Mouse (Mus musculus): ENCODE data around the gene Dgkb. TPM values are rescaled to one million over a fixed set of nuclear protein-coding genes. Genes with fewer than 3 reads are reported as not detected.

The Dgkb gene
- polyA plus RNA-seq, 1 experiment from 2014 or later = 1.6 TPM

GRCm38 (mm10) chr12:38600165-38600845, 782.8 kb downstream of the Dgkb start:
- 94% methylated on average over 3 of the region's 3 CpGs for WGBS
- Histone ChIP-seq H3K36me3 (ENCODE audit: control insufficient read depth, insufficient read depth, low read length) (no peaks in the 10 kb centered on the region), H3K9ac (ENCODE audit: low read length) (no peak overlapping the region), H3K4me1 (ENCODE audit: control insufficient read depth, insufficient read depth, low read length) (peaks cover 3% of the 10 kb centered on the region; the same call in 1 of the 2 replicates), H3K4me3 (ENCODE audit: low read depth, low read length) (no peak overlapping the region), H3K9me3 (ENCODE audit: control insufficient read depth, low read length) (no peaks in the 10 kb centered on the region), H3K4me2 (ENCODE audit: low read depth) (no peak overlapping the region), H3K27me3 (ENCODE audit: control insufficient read depth, insufficient read depth, low read length) (no peaks in the 10 kb centered on the region), H3K27ac (ENCODE audit: low read depth, low read length) (no peak overlapping the region)
- DNase-seq (ENCODE audit: low spot score) (no peak), ATAC-seq (ENCODE audit: insufficient read depth, low FRiP score, low TSS enrichment) (no peak)

GRCm38 (mm10) chr12:38608104-38608503, 790.6 kb downstream of the Dgkb start:
- Histone ChIP-seq H3K9me3 (ENCODE audit: control insufficient read depth, low read length) (no peaks in the 10 kb centered on the region), H3K27me3 (ENCODE audit: control insufficient read depth, insufficient read depth, low read length) (no peaks in the 10 kb centered on the region), H3K27ac (ENCODE audit: low read depth, low read length) (no peak overlapping the region), H3K4me3 (ENCODE audit: low read depth, low read length) (no peak overlapping the region), H3K9ac (ENCODE audit: low read length) (no peak overlapping the region), H3K36me3 (ENCODE audit: control insufficient read depth, insufficient read depth, low read length) (no peaks in the 10 kb centered on the region), H3K4me2 (ENCODE audit: low read depth) (no peak overlapping the region), H3K4me1 (ENCODE audit: control insufficient read depth, insufficient read depth, low read length) (no peaks in the 10 kb centered on the region)
- no peak for DNase-seq (ENCODE audit: low spot score)
- ATAC-seq (ENCODE audit: insufficient read depth, low FRiP score, low TSS enrichment) = no peak
- WGBS = 86% methylated on average over 1 of the region's 1 CpGs

- no peak for ATAC-seq (ENCODE audit: insufficient read depth, low FRiP score, low TSS enrichment)
- H3K27me3 ChIP-seq (ENCODE audit: control insufficient read depth, insufficient read depth, low read length) = no peaks in the 10 kb centered on the region
- H3K4me1 ChIP-seq (ENCODE audit: control insufficient read depth, insufficient read depth, low read length) = no peaks in the 10 kb centered on the region
Measured at GRCm38 (mm10) chr12:38668265-38668664, 850.7 kb downstream of the Dgkb start.

More at GRCm38 (mm10) chr12:38668265-38668664, 850.7 kb downstream of the Dgkb start:
- Histone ChIP-seq H3K36me3 (ENCODE audit: control insufficient read depth, insufficient read depth, low read length) (no peaks in the 10 kb centered on the region), H3K4me2 (ENCODE audit: low read depth) (no peak overlapping the region), H3K27ac (ENCODE audit: low read depth, low read length) (no peak overlapping the region), H3K9me3 (ENCODE audit: control insufficient read depth, low read length) (no peaks in the 10 kb centered on the region), H3K4me3 (ENCODE audit: low read depth, low read length) (no peak overlapping the region), H3K9ac (ENCODE audit: low read length) (no peak overlapping the region)
- no peak for DNase-seq (ENCODE audit: low spot score)
- WGBS = 62% methylated on average over 3 of the region's 3 CpGs
